Mouse (Mus musculus): Measurements from ENCODE around the gene Zfp414.

The Zfp414 gene

GRCm38 (mm10) chr17:33649781-33650475 is 21.0 kb downstream of the Zfp414 start:
- DNase-seq (ENCODE audit: low read depth, low spot score): no peak

DNA sequence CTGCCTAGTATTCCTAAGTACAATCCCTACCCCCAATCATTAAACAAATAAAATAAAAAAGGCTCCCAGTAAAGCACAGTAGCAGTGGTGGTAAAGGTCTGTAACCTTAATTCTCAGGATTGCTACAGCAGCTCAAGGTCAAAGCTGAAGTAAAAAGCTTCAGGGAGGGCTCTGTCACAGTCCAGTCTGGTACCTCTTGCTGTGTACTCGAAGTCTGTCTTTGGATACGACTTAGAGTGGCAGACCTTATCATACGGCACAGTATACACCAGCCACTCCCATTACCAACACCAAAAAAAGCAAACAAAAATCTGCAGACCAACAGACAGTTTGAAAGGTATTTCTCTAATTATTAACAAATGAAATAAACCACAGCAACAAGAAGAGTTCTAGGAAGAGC is 37.9 kb downstream of the Zfp414 start:
- DNase-seq (ENCODE audit: low read depth, low spot score): no peak

DNA sequence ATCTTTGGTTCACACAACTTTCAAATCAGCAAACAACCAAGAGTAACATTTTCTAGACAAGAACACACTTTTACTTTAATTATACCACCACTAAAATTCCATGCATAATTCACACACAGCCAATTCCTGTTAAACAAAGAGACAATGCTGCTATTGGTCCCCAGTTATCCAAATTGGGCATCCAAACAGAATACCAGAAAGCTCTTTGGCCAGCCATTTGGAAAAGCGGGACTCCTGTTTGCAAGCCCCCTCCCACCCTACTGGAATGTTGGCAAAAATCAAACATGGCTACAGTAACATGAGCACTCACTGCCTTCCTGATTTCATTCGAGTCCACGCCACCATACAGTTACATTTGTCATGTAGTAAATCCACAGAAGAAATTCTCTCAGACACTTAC is 40.8 kb downstream of the Zfp414 start:
- no peak for DNase-seq (ENCODE audit: low read depth, low spot score)

DNA sequence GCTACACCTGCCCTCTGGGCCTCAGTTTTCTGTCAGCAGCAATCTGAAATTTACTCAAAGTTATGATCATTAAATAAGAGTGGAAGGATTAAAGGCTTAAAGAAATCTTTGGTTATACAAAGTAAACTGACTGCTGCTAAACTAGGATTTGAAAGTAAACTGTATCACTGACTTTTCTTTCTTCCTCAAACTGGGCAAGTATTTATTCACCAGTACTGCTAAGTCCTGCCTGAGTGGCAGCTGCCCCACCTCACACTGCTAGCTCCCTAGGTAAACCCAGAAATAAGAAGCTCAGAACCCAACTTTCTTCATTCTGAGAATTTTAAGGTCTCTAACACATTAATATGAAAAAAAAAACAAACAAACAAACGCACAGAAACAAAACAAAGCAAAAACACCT is 44.9 kb downstream of the Zfp414 start:
- no peak for DNase-seq (ENCODE audit: low read depth, low spot score)

GRCm38 (mm10) chr17:33675452-33675851 is 46.6 kb downstream of the Zfp414 start:
- DNase-seq (ENCODE audit: low read depth, low spot score): no peak

GRCm38 (mm10) chr17:33676086-33676485 is 47.2 kb downstream of the Zfp414 start:
- DNase-seq (ENCODE audit: low read depth, low spot score): no peak

GRCm38 (mm10) chr17:33678771-33679170 is 49.9 kb downstream of the Zfp414 start:
- no peak for DNase-seq (ENCODE audit: low read depth, low spot score)

All from retina, adult 2 months (tissue).